Mouse (Mus musculus) gastrocnemius, postnatal 10 days (tissue): Measurements from ENCODE around the gene Nufip1. TPM values are rescaled to one million over a fixed set of nuclear protein-coding genes. Genes with fewer than 3 reads are reported as not detected.

ENCODE experiments used
- DNase-seq: peaks from one replicate; pipeline ENCODE4 v3.0.0; 2021; ENCODE audit warnings: mixed read lengths
- total RNA-seq, 2 experiments: library from RNA; stranded (reverse); gene quantifications; 2 replicates each; pipeline ENCODE4 v1.2.3; 2021

The Nufip1 gene
- total RNA-seq, 2 experiments from 2014 or later = 4.5 to 4.8 TPM

DNA sequence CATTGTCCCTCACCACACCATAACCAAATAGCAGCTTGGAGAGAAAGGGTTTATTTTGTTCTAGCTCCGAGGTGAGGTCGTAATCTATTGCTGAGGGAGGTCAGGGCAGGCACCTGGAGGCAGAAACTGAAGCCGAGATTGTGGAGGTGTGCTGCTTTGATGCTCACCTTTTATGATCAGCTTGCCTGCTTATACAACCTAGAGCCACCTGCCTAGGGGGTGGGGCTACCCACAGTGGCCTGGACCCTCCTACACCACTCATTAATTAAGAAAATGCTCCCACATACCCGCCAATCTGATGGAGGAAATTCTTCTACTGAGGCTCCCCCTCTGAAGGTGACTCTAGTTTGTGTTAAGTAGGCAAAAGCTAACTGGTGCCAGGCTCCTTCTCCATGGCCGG lies 74.7 kb downstream of the Nufip1 start:
- DNase-seq = no peak

DNA sequence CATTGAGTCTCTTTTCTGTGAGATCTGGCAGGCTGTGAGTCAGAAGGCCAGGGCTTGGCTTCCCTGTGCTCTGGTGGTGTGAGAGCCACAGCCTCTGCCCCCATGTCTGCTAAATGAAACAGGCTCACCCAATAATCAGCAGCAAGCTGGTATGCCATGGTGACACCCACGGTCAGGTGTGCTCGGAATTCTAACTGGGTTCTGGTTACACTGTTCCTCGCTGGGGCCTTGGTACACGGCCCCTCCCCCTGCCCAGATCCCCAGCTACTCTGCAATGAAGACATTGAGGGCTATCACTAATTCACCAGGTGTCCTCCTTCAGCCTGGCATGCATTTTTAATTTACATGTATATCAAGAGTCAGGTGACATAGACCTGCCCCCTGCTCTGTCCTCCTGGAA lies 75.6 kb downstream of the Nufip1 start:
- no peak for DNase-seq

Other genes with a start within 250 kb of the Nufip1 start
- gene Kctd4, start 155.9 kb upstream of the Nufip1 start, total RNA-seq = under 1 TPM in 1 of 2 experiments, not detected in 1; 0.05 TPM
- 10 to 100 TPM; 14.2 to 14.9 TPM for gene Gtf2f2, start 100.0 kb upstream of the Nufip1 start, total RNA-seq
- gene Gpalpp1, start 131 bp upstream of the Nufip1 start, total RNA-seq = 1 to 10 TPM; 7.9 to 8.6 TPM